Mouse (Mus musculus) megakaryocyte, embryonic 14.5 days (primary cell): ENCODE measurements around the gene 2700097O09Rik. TPM values are rescaled to one million over a fixed set of nuclear protein-coding genes. Genes with fewer than 3 reads are reported as not detected.
"Not testable (repeated sequence)": the region's sequence is repeated elsewhere in the genome, so short reads cannot be mapped to it uniquely, and the experiment has no call there.

Experiments used
- H3K27me3 ChIP-seq: replicated peaks from 2 replicates; pipeline ENCODE3; 2012; ENCODE audit warnings: inconsistent platforms
- H3K36me3 ChIP-seq: replicated peaks from 2 replicates; pipeline ENCODE3; 2012; ENCODE audit warnings: low read length, inconsistent platforms, mixed read lengths
- H3K4me1 ChIP-seq: 2 replicates; pipeline ENCODE4 v1.6.1; 2012; ENCODE audit warnings: inconsistent platforms
- H3K4me3 ChIP-seq: replicated peaks from 2 replicates; pipeline ENCODE3; 2012; ENCODE audit warnings: moderate library complexity, mild to moderate bottlenecking, inconsistent platforms
- H3K9me3 ChIP-seq: 2 replicates; pipeline ENCODE4 v1.6.1; 2012; ENCODE audit warnings: inconsistent platforms
- FLI1 ChIP-seq: IDR thresholded peaks from 2 replicates; pipeline ENCODE4 v1.6.1; 2012; ENCODE audit warnings: low read length, inconsistent platforms, mixed read lengths
- GATA1 ChIP-seq: IDR thresholded peaks from 3 replicates; pipeline ENCODE4 v1.6.1; 2012; ENCODE audit warnings: mixed read lengths, low read length, inconsistent platforms, borderline replicate concordance
- polyA plus RNA-seq: library from polyadenylated mRNA; stranded (reverse); fragments of >175 nt; gene quantifications from 2 replicates; pipeline ENCODE4 v1.2.3, GENCODE M21; 2012; ENCODE audit warnings: low replicate concordance; ENCODE audit not compliant: insufficient read depth

Gene 2700097O09Rik
- polyA plus RNA-seq = 0.25 TPM in 1 of 2 replicates, not detected in the other

- H3K9me3 ChIP-seq, H3K36me3 ChIP-seq, H3K27me3 ChIP-seq, H3K4me1 ChIP-seq: not testable (repeated sequence)
- H3K4me3 ChIP-seq = peak within 1 kb of the TSS; percentile 90
Measured at GRCm38 (mm10) chr12:55079726-55080600, at the start of gene 2700097O09Rik, which contains the start of gene Srp54a. 2700097O09Rik (minus strand) TSS chr12:55080110. Srp54a (plus strand) TSS chr12:55080262.

- not testable (repeated sequence) for H3K36me3 ChIP-seq, H3K9me3 ChIP-seq, H3K27me3 ChIP-seq, H3K4me1 ChIP-seq, H3K4me3 ChIP-seq
Measured at GRCm38 (mm10) chr12:55124731-55125130, 44.8 kb upstream of the 2700097O09Rik start.

- H3K4me3 ChIP-seq, H3K27me3 ChIP-seq, H3K4me1 ChIP-seq, H3K9me3 ChIP-seq, H3K36me3 ChIP-seq: not testable (repeated sequence)
Measured at GRCm38 (mm10) chr12:55124242-55124641, 44.3 kb upstream of the 2700097O09Rik start, which contains the start of gene Fam177a. Fam177a (plus strand) TSS chr12:55124469.

- not testable (repeated sequence) for H3K9me3 ChIP-seq, H3K4me3 ChIP-seq, H3K27me3 ChIP-seq, H3K4me1 ChIP-seq, H3K36me3 ChIP-seq
Measured at GRCm38 (mm10) chr12:55112616-55113015, 32.7 kb upstream of the 2700097O09Rik start.

GRCm38 (mm10) chr12:55092127-55092526 is 12.2 kb upstream of the 2700097O09Rik start:
- H3K27me3 ChIP-seq, H3K4me3 ChIP-seq, H3K9me3 ChIP-seq, H3K4me1 ChIP-seq, H3K36me3 ChIP-seq: not testable (repeated sequence)

GRCm38 (mm10) chr12:55080601-55080942 is 662 bp upstream of the 2700097O09Rik start:
- not testable (repeated sequence) for H3K36me3 ChIP-seq, H3K9me3 ChIP-seq

GRCm38 (mm10) chr12:55078706-55079105 is 1.2 kb downstream of the 2700097O09Rik start:
- H3K27me3 ChIP-seq, H3K9me3 ChIP-seq, H3K36me3 ChIP-seq, H3K4me3 ChIP-seq, H3K4me1 ChIP-seq: not testable (repeated sequence)

More at GRCm38 (mm10) chr12:55080601-55080942, 662 bp upstream of the 2700097O09Rik start:
- H3K4me3 ChIP-seq = peak overlapping the region; percentile 89
- not testable (repeated sequence) for H3K27me3 ChIP-seq, H3K4me1 ChIP-seq

- Histone ChIP-seq H3K9me3 (no peaks in the 10 kb centered on the region), H3K36me3 (peaks cover 7% of the 10 kb centered on the region), H3K4me3 (no peak overlapping the region), H3K27me3 (no peaks in the 10 kb centered on the region), H3K4me1 (peaks cover 17% of the 10 kb centered on the region)
- TF ChIP-seq GATA1 (no peak), FLI1 (no peak)
Measured at GRCm38 (mm10) chr12:55075296-55075695, 4.6 kb downstream of the 2700097O09Rik start.

- Histone ChIP-seq H3K27me3 (no peaks in the 10 kb centered on the region), H3K4me1 (peaks cover 11% of the 10 kb centered on the region), H3K4me3 (no peak overlapping the region)
Measured at GRCm38 (mm10) chr12:55073686-55074085, 6.2 kb downstream of the 2700097O09Rik start.

GRCm38 (mm10) chr12:55072495-55072894 is 7.4 kb downstream of the 2700097O09Rik start:
- Histone ChIP-seq H3K4me3 (no peak overlapping the region), H3K27me3 (no peaks in the 10 kb centered on the region), H3K9me3 (no peaks in the 10 kb centered on the region), H3K4me1 (peaks cover 13% of the 10 kb centered on the region), H3K36me3 (peaks cover 8% of the 10 kb centered on the region)
- TF ChIP-seq FLI1 = no peak
- TF ChIP-seq GATA1 = no peak

More at GRCm38 (mm10) chr12:55073686-55074085, 6.2 kb downstream of the 2700097O09Rik start:
- Histone ChIP-seq H3K36me3 (peaks cover 7% of the 10 kb centered on the region), H3K9me3 (no peaks in the 10 kb centered on the region)
- TF ChIP-seq GATA1 (no peak), FLI1 (no peak)

- Histone ChIP-seq H3K27me3 (no peaks in the 10 kb centered on the region), H3K9me3 (no peaks in the 10 kb centered on the region), H3K4me1 (peaks cover 12% of the 10 kb centered on the region), H3K4me3 (no peak overlapping the region), H3K36me3 (peaks cover 40% of the 10 kb centered on the region)
- TF ChIP-seq FLI1 = no peak
- no peak for TF ChIP-seq GATA1
Measured at GRCm38 (mm10) chr12:55062141-55062540, 17.8 kb downstream of the 2700097O09Rik start.
